Mouse (Mus musculus): ENCODE results near the gene Gm20662. TPM values are rescaled to one million over a fixed set of nuclear protein-coding genes. Genes with fewer than 3 reads are reported as not detected.

Gene Gm20662
- polyA plus RNA-seq, 1 experiment from 2014 or later: not detected

- Histone ChIP-seq H3K36me3 (ENCODE audit: control insufficient read depth, insufficient read depth, low read length) (peaks cover 27% of the 10 kb centered on the region), H3K4me2 (ENCODE audit: low read depth, low read length) (no peak overlapping the region)
- 93% methylated on average over 15 of the region's 15 CpGs for WGBS
Measured at GRCm38 (mm10) chr9:108053665-108054225, 57.6 kb downstream of the Gm20662 start.

GRCm38 (mm10) chr9:108054331-108055040, 58.3 kb downstream of the Gm20662 start:
- H3K9me3 ChIP-seq (ENCODE audit: control insufficient read depth, low read length): no peaks in the 10 kb centered on the region
- no peak overlapping the region for H3K4me3 ChIP-seq (ENCODE audit: low read depth, low read length)
- ATAC-seq (ENCODE audit: low read depth): no peak
- H3K36me3 ChIP-seq (ENCODE audit: control insufficient read depth, insufficient read depth, low read length): peaks cover 33% of the 10 kb centered on the region
- no peaks in the 10 kb centered on the region for H3K27me3 ChIP-seq (ENCODE audit: control insufficient read depth, insufficient read depth, low read length)
- H3K9ac ChIP-seq (replicated peaks; ENCODE audit: low read depth, low read length): no peak overlapping the region
- H3K4me1 ChIP-seq (ENCODE audit: control insufficient read depth, insufficient read depth, low read length): peaks cover 7% of the 10 kb centered on the region
- H3K4me2 ChIP-seq (ENCODE audit: low read depth, low read length): no peak overlapping the region
- 89% methylated on average over 22 of the region's 22 CpGs for WGBS
- no peak overlapping the region for H3K27ac ChIP-seq (ENCODE audit: low read depth, low read length)

More at GRCm38 (mm10) chr9:108053665-108054225, 57.6 kb downstream of the Gm20662 start:
- no peaks in the 10 kb centered on the region for H3K27me3 ChIP-seq (ENCODE audit: control insufficient read depth, insufficient read depth, low read length)
- no peaks in the 10 kb centered on the region for H3K9me3 ChIP-seq (ENCODE audit: control insufficient read depth, low read length)
- ATAC-seq (ENCODE audit: low read depth): no peak
- no peak overlapping the region for H3K27ac ChIP-seq (ENCODE audit: low read depth, low read length)
- H3K4me3 ChIP-seq (ENCODE audit: low read depth, low read length): no peak overlapping the region
- peaks cover 7% of the 10 kb centered on the region for H3K4me1 ChIP-seq (ENCODE audit: control insufficient read depth, insufficient read depth, low read length)
- H3K9ac ChIP-seq (replicated peaks; ENCODE audit: low read depth, low read length): no peak overlapping the region

- no peak overlapping the region for H3K4me3 ChIP-seq (ENCODE audit: low read depth, low read length)
- ATAC-seq (ENCODE audit: low read depth): no peak
- H3K9me3 ChIP-seq (ENCODE audit: control insufficient read depth, low read length): no peaks in the 10 kb centered on the region
- H3K9ac ChIP-seq (replicated peaks; ENCODE audit: low read depth, low read length): no peak overlapping the region
- H3K27ac ChIP-seq (ENCODE audit: low read depth, low read length): no peak overlapping the region
- H3K36me3 ChIP-seq (ENCODE audit: control insufficient read depth, insufficient read depth, low read length): peaks cover 35% of the 10 kb centered on the region
- no peak overlapping the region for H3K4me2 ChIP-seq (ENCODE audit: low read depth, low read length)
- 100% methylated on average over 1 of the region's 1 CpGs for WGBS
- peaks cover under 1% of the 10 kb centered on the region; the same call in 1 of the 2 replicates for H3K4me1 ChIP-seq (ENCODE audit: control insufficient read depth, insufficient read depth, low read length)
- H3K27me3 ChIP-seq (ENCODE audit: control insufficient read depth, insufficient read depth, low read length): no peaks in the 10 kb centered on the region
Measured at GRCm38 (mm10) chr9:108055061-108055460, 58.9 kb downstream of the Gm20662 start.

- Histone ChIP-seq H3K4me1 (ENCODE audit: control insufficient read depth, insufficient read depth, low read length) (no peaks in the 10 kb centered on the region), H3K4me2 (ENCODE audit: low read depth, low read length) (no peak overlapping the region), H3K4me3 (ENCODE audit: low read depth, low read length) (no peak overlapping the region), H3K9me3 (ENCODE audit: control insufficient read depth, low read length) (no peaks in the 10 kb centered on the region), H3K36me3 (ENCODE audit: control insufficient read depth, insufficient read depth, low read length) (peaks cover 39% of the 10 kb centered on the region), H3K27ac (ENCODE audit: low read depth, low read length) (no peak overlapping the region), H3K9ac (replicated peaks; ENCODE audit: low read depth, low read length) (no peak overlapping the region), H3K27me3 (ENCODE audit: control insufficient read depth, insufficient read depth, low read length) (no peaks in the 10 kb centered on the region)
- ATAC-seq (ENCODE audit: low read depth): no peak
- 89% methylated on average over 6 of the region's 6 CpGs for WGBS
Measured at GRCm38 (mm10) chr9:108055661-108056237, 59.6 kb downstream of the Gm20662 start.

- Histone ChIP-seq H3K9me3 (ENCODE audit: control insufficient read depth, low read length) (no peaks in the 10 kb centered on the region), H3K4me1 (ENCODE audit: control insufficient read depth, insufficient read depth, low read length) (no peaks in the 10 kb centered on the region), H3K27me3 (ENCODE audit: control insufficient read depth, insufficient read depth, low read length) (no peaks in the 10 kb centered on the region), H3K4me3 (ENCODE audit: low read depth, low read length) (no peak overlapping the region), H3K27ac (ENCODE audit: low read depth, low read length) (no peak overlapping the region), H3K36me3 (ENCODE audit: control insufficient read depth, insufficient read depth, low read length) (peaks cover 43% of the 10 kb centered on the region), H3K4me2 (ENCODE audit: low read depth, low read length) (no peak overlapping the region), H3K9ac (replicated peaks; ENCODE audit: low read depth, low read length) (no peak overlapping the region)
- 86% methylated on average over 28 of the region's 28 CpGs for WGBS
- ATAC-seq (ENCODE audit: low read depth): no peak
Measured at GRCm38 (mm10) chr9:108056361-108057261, 60.5 kb downstream of the Gm20662 start.

- ATAC-seq (ENCODE audit: low read depth): no peak
- H3K4me2 ChIP-seq (ENCODE audit: low read depth, low read length): no peak overlapping the region
- H3K9me3 ChIP-seq (ENCODE audit: control insufficient read depth, low read length): no peaks in the 10 kb centered on the region
- H3K27ac ChIP-seq (ENCODE audit: low read depth, low read length): no peak overlapping the region
- no peaks in the 10 kb centered on the region for H3K4me1 ChIP-seq (ENCODE audit: control insufficient read depth, insufficient read depth, low read length)
- no peaks in the 10 kb centered on the region for H3K27me3 ChIP-seq (ENCODE audit: control insufficient read depth, insufficient read depth, low read length)
- 96% methylated on average over 5 of the region's 5 CpGs for WGBS
- no peak overlapping the region for H3K4me3 ChIP-seq (ENCODE audit: low read depth, low read length)
- H3K9ac ChIP-seq (replicated peaks; ENCODE audit: low read depth, low read length): no peak overlapping the region
- H3K36me3 ChIP-seq (ENCODE audit: control insufficient read depth, insufficient read depth, low read length): peaks cover 49% of the 10 kb centered on the region
Measured at GRCm38 (mm10) chr9:108057262-108057562, 61.1 kb downstream of the Gm20662 start.

GRCm38 (mm10) chr9:108058291-108058690, 62.1 kb downstream of the Gm20662 start:
- H3K9ac ChIP-seq (replicated peaks; ENCODE audit: low read depth, low read length): no peak overlapping the region
- no peak for ATAC-seq (ENCODE audit: low read depth)
- H3K27me3 ChIP-seq (ENCODE audit: control insufficient read depth, insufficient read depth, low read length): no peaks in the 10 kb centered on the region
- no peaks in the 10 kb centered on the region for H3K9me3 ChIP-seq (ENCODE audit: control insufficient read depth, low read length)
- H3K4me3 ChIP-seq (ENCODE audit: low read depth, low read length): no peak overlapping the region
- H3K27ac ChIP-seq (ENCODE audit: low read depth, low read length): no peak overlapping the region
- no peaks in the 10 kb centered on the region for H3K4me1 ChIP-seq (ENCODE audit: control insufficient read depth, insufficient read depth, low read length)
- 93% methylated on average over 9 of the region's 9 CpGs for WGBS
- H3K4me2 ChIP-seq (ENCODE audit: low read depth, low read length): no peak overlapping the region
- H3K36me3 ChIP-seq (ENCODE audit: control insufficient read depth, insufficient read depth, low read length): peaks cover 58% of the 10 kb centered on the region

- Histone ChIP-seq H3K9me3 (ENCODE audit: control insufficient read depth, low read length) (no peaks in the 10 kb centered on the region), H3K27ac (ENCODE audit: low read depth, low read length) (no peak overlapping the region), H3K27me3 (ENCODE audit: control insufficient read depth, insufficient read depth, low read length) (no peaks in the 10 kb centered on the region), H3K4me1 (ENCODE audit: control insufficient read depth, insufficient read depth, low read length) (no peaks in the 10 kb centered on the region), H3K36me3 (ENCODE audit: control insufficient read depth, insufficient read depth, low read length) (peaks cover 38% of the 10 kb centered on the region), H3K9ac (replicated peaks; ENCODE audit: low read depth, low read length) (no peak overlapping the region), H3K4me3 (ENCODE audit: low read depth, low read length) (no peak overlapping the region), H3K4me2 (ENCODE audit: low read depth, low read length) (no peak overlapping the region)
- ATAC-seq (ENCODE audit: low read depth): peak; percentile 58; the same call in 1 of the 2 replicates
- 81% methylated on average over 3 of the region's 3 CpGs for WGBS
Measured at GRCm38 (mm10) chr9:108062142-108062541, 66.0 kb downstream of the Gm20662 start.

Measured in neural tube, embryonic 14.5 days (tissue).